Mouse (Mus musculus) kidney, postnatal 4 days (tissue): Measurements from ENCODE around the gene Adh6b.

ENCODE experiments used
- DNase-seq, 2 experiments: peaks; one replicate each; pipeline ENCODE4 v3.0.0; 2021; ENCODE audit warnings: mixed read lengths in 2 of 2

The Adh6b gene

DNA sequence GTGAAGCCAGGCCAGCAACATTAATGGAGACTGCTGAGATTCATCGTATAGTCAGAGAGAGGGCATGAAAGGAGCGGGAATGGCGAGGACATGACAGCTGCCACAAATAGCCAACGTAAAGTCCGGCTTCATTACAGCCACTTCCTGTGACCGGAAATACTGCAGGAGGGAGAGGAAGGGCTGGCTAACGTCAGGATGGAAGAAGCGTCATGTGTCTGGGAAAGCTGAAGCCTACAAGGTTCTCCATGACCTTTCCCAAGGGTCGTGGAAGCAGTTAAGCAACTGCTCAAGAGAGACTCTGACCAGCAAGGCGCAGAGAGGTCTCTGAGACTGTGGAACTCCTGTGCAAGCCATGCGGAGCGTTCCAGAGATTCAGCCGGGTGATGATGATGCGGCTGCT lies at the start of gene Adh6b:
Adh6b (plus strand) TSS at position 305 of the 400 bp plus-strand sequence.
- no peak for DNase-seq

DNA sequence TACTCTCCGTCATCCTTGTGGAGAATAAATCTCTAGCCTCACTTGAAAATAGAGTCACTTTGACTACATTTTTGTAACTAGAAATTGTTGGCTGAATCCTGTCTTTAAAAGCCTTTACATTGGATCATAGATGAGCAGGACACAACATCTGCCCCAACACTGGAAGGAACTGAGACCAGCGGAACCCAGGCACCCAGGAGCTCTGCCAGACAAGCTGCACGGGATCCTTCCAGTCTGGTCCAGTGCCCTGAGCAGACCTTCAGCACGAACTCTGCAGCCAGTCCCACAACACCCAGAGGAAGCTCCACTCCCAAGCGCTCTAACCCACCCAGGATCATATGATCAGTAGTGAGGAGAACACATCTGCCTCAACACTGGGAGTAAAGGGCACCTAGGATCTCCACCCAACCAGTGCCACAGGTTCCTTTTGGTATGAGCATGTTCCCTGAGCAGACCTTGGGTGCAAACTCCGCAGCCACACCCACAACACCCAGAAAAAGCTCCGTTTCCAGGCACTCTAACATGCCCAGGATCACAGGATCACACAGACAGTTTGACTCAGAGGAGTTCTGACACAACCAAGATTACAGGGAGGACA lies 48.2 kb upstream of the Adh6b start:
- DNase-seq: no peak

DNA sequence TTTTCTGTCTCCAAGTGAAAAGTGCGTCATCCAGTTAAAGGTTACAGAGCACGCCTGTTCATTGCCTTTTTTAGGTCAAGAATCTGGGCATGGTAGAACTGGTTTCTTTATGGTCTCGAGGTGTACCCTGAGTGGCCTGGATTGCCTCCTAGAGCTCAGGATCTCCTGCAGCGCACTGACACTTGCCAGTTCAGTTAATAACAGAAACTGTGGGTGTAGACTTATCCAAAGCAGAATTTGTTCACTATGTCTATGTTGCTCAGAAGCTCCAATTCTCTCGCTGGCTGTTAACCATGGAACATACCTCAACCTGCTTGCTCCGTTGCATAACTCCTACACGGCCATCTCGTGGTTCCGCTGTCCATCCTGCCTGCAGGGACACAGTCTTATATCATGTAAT lies 41.4 kb upstream of the Adh6b start:
- no peak for DNase-seq

DNA sequence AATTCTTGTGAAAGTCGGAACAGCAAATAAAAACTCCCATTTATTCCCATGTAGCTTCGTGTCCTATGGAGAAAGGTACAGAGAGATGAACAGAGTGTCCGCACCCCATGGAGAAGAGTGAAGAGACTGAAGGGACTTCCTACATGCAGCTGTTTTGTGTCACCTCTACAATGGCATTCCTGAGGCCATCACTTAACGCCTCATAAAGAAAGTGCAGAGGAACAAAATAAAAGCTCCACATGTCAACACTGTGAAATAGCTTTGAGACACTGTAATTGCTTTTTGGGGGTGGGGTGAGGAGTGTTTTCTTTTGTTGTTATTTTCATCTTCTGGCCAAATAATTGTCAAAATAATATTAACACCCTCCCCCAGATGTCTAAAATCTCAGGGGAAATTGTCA lies 38.9 kb upstream of the Adh6b start:
- no peak for DNase-seq

DNA sequence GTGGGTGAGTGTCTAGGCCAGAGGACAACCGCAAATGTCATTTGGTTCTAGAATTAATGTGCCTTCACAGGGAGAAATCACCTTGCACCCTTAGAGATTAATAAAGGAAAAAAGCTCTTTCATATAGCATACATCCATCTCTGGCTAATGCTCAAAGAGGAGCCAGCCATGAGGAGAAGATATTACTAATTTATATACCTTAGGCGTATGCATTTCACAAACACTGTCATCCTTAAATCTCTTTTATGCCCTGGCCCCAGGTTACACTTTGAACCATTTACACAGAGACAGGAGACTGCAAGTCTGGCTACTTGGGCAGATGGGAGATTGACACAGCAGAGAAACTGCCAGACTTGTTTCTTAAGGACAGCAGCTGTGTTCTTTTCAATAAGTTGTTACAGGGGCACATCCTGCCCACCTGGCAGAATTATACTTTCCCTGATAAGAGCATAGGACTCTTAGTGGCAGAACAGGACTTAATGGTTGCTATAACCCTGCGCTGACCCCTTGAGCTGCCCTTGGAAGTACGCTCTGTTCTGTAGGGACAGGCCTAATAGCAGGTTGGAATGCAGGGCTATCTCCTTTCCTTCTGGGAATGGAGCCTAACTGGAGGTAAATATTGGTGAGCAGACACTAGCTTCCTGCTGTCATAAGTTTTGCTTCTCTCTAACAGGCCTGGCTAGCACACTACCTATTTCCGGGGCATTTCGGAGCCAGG lies 37.6 kb upstream of the Adh6b start:
- DNase-seq: no peak

DNA sequence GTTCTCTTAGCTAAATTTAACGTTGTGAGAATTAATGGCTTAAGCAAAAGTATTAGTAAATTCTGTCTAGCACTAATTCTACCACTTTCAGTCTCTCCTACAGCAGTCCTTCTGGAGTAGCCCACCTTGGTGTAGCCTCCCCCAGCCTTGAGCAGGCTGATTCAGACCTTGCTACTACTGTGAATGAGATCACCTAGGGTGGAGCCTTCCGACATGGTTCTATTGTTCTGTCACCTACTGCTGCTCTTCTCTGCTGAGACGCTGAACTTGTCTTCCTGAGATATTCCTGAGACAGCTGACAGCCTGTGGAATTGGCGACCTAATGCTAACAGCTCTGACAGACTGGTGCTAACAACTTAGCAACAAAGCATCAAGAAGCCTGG lies 37.1 kb upstream of the Adh6b start:
- no peak for DNase-seq

DNA sequence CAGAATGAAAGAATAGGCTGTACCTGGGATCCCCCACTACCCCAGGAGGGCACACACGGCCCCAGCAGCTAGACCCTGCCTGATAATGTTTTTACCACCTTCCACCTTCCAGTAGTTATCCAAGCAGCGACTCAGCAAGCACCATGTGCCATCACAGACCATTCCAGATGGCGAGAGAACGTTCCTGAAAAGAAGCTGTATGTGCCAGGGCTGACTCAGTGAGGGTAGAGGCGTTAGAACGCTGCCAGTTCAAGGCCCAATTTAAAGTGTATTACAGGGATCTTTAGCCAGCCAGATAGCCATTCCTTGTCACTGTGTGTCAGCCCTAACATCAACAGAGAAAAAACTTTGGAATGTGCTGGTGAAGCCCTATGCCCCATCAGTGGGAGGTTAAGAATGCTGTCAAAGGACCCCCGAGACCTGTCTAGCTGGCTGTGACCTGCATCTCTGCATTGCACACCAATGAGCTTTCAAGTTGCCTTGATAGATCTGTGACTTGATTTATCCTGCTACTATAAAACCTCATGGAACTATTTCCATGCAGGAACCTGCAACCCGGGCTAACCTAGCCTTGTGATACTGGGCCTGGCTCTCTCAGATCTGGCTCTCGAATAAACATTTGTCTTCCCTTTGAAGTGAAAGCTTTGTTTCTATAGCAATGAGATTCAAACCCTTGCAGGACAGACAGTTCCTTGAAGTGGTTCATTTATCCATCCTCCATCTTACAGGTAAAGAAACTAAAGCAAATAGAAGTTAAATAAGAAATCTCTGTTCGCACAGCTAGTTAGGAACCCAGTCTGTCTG lies 35.9 kb upstream of the Adh6b start:
- DNase-seq: no peak

DNA sequence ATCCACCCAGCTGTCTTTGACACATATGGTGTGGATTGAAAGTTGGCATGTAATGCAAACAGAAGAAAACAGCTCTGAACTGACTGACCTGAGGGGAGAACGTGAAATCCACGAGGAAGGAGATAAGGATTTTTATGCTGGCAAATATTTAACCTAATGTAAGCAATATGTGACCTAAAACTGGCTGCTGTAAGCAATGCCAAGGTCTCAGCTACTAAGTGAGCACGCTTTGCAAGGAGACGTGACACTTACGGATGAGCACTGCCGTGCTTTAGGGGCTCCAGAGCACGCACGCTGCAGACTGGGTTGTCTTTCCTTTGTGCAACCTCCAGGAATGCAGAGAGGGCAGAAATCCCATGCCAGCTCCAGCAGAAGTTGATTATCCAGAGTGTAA lies 35.3 kb upstream of the Adh6b start:
- no peak for DNase-seq

DNA sequence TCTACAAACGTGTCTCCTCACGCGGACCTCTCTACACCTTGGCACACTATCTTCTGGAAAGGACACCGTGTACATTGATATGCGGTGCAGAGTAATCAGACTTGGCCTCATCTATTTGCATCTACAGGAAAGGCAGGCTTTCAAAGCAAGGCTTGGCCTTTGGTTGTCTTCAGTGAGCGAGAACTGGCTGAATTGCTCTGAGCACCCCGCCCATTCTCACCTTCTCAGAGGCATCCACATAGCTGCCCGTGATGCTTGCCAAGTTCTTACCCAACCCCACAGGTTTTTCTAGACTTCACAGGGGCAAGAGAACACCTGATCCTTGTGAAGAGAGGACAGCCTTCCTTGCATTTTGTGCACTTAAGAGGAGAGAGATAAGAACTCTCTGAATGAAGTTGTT lies 31.7 kb upstream of the Adh6b start:
- DNase-seq: no peak

DNA sequence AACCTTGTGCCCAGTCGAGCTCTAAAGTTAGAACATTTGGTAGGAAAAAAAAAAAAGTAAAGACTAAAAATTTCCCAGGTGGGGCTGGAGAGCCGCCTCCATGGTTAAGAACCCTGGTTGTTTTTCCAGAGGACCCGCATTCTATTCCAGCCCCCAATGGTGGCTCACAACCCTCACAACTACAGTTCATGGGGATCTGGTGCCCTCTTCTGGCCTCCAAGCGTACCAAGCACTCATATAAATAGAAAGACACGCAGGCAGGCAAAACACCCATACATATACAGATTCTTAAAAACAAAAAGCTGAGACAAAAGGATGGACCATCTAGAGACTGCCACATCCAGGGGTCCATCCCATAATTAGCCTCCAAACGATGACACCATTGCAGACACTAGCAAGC lies 30.6 kb upstream of the Adh6b start:
- DNase-seq: peak in 1 of 2 experiments; percentile 23

DNA sequence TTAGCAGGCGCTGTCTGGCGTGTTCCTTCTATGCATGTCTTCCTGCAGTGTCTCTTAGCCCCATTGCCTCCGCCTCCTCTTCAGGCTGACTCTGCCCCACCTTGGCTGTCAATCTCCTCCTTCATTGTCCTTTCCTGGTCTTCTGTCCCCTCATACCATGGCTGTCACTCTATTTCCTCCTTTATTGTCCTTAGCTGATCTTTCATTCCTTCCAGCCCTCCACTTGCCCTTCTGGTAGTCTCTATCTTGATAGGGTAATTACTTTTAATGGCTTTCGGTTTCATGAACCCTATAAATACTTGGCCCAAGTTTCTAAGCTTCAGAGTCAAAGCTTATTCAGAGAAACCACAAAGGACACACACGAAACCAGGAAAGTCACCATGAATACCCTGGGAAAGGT lies 28.6 kb upstream of the Adh6b start, which contains the start of gene Adh6a:
Adh6a (plus strand) TSS at position 322 of the 400 bp plus-strand sequence.
- DNase-seq: no peak

DNA sequence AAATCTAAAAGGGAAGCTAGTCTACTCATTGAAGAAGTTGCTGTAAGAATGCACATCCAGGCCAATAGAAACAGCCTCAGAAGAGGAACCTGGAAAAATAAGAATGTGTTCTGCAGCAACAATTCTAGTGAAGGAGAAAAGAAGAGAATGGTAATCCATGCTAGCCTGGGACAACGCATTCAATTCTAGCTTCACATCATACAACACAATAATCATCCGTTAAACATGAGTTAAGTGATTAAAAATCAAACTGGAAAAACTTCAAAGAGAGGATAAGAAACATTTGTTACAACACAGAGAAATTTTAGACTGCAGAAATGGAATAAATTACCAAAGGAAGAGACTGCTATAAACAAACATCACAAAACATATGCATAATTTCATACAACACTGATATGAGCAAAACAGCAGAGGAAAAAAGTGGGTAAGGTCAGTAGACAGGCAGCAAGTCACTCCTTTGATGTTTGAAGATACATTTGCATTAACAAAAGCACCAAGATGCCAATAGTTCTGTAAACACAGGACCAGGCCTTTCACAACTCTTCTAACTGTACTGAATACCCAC lies 24.6 kb upstream of the Adh6b start:
- no peak for DNase-seq

DNA sequence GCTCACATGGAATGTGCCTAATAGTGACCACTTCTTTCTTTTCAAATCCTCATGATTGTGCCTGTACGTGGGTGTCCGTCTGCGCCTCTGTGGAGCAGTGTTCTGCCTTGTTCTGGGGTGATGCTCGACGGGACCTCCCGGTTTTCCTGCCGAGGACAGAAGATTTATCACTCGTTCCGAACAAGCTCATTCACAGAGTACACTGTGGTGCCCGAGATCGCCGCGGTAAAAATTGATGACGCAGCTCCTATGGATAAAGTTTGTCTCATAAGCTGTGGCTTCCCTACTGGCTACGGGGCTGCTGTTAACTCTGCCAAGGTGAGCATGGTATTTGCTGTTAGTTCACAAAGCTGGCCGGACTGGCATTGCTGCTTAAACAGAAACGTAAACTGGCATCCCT lies 16.6 kb upstream of the Adh6b start:
- DNase-seq: no peak

DNA sequence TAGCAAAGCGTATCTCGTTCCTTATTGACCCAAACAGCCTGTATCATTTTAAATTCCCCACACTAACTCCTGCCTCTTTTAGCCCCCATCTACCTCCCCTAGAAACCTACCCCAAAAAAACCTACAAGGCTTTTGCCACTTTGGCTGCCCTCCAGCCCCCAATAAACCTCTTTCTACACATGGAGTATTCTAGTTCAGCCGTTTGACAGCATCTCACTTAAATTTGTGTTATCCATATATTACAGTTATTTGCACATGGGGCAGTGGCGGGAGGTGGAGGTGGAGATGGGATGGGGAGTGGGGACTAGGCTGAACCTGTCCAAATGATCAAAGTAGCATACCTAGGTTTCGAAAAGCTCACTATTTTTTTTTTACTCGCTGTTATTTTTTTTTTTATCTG lies 16.1 kb upstream of the Adh6b start:
- DNase-seq: no peak

DNA sequence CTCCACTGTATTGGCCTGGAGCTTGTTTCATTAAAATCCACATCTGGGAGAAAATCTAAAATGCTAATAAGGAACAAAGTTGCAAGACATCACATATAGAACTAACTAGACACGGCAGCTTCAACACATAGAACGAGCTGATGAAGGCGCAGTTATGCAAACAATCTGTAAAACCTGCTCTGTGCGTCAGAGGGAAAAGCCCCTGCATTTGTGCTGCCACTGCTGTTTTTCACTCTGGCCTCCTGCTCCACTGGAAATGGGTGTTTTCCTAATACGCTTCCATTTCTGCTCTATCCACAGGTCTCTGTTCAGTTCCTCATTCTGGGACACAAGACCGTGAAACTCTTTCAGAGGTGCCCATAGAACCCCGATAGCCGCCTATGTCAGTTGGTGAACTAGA lies 7.7 kb upstream of the Adh6b start:
- no peak for DNase-seq

DNA sequence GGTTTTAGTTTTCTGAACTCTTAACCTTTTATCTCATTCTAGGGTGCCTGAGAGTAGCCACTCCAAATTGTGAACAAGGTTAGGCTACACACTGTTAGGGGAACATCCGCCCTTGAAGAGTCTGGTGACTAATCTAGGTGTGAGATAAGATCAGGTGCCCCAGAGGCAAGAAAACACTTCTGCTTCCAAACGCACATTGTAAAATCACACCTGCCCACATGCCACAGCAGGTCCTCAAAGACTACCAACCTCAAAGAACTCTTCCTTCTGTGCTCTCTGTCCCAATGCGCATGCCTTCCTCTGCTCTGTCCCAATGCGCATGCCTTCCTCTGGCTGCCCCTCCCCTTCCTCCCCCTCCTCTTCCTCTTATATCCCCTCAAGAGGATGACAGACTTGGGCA lies 7.3 kb upstream of the Adh6b start:
- DNase-seq: no peak

DNA sequence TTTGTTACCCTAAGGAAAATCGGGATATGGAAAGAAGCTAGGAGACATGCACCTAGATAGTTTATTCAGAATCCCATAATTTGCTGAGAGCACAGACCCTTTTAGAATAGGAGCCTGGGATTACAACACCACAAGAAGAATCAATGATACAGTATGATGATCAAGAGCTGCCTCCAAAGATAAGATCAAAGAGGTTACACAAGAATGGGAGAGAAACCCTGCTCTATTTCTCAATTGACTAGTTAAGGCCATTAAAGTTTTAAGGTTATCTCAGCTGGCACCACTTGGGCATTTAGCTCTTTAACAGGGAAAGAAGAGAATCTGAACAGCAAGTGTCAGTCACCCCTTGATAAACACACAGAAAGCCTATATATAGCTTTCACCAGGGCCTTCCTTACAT lies 6.0 kb upstream of the Adh6b start:
- no peak for DNase-seq

DNA sequence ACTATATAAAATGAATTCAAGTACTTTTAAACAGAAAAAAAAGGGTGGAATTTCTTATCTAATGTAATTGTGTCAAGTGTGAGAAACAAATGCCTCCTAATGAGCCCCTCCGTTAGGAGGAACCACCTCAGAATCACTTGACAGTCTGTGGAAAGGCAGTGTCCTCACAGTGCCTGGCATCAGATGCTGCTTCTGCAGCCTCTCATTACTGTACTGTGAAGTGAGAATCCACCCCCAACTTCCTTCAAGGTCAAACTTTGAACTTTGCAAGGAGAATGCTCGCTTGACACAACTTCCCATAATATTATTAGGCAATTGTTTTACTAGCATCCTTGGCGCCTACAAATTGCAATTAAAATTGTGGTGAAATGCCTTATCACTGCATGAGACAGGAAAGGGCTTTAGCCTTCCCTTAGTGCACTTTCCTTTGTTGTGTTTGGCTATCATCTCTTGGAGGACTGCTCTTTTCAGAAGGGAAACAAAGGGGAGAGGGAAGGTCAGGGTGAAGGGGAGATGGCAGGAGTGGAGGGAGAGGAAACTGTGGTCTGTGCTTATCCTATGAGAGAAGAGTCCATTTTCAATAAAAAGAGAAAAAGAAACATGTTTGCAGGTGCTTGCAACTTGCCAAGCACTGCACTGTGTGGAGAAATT lies 5.3 kb upstream of the Adh6b start:
- DNase-seq: no peak

DNA sequence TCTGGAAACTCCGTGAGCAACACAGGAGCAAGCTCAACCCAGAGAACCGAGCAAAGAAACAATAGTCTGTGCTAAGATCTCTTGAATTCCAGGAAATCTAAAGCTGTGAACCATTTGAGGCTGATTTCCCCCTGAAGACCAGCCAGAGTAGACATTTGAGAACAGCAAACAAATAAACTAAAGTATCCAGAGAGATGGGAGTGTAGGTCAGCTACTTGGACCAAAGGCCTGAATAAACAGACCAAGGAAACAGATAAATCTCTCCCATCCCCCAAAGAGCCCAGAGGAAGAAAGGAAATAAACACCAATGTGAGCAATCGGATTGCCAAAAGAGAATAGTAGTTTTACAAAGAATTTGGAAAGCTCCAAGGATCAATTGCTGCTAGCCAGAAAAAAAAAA lies 5.5 kb downstream of the Adh6b start:
- no peak for DNase-seq

DNA sequence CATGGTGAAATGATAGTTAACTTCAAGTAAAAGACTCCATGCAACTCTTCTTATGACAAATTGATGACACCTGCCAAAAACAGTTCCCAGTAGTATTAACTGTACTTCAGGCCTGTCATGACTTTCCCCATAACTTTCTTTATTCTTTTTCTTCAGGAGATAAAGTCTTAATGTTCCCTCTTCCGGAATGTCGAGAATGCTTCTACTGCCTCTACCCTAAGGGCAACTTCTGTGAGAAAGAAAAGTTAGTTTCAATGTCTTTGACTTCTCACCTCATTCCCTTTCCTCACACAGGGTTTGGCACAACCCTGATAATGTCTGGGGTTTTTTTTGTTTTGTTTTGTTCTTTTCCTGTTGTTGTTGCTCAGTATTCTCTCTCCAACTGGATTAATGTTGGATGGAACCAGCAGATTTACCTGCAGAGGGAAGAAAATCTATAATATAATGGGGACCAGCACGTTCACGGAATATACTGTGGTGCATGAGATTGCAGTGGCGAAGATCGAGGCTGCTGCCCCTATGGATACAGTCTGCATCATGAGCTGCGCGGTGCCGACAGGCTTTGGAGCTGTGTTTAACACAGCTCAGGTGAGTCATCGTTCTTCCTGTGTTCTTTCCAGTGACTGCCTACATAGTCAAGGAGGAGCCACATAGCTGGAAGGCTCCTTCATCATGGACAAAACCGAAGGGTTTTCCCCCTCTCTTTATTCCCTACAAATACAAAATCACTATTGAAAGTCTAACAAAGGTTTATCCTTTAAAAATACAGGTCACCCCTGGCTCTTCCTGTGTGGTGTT lies 10.6 kb downstream of the Adh6b start:
- no peak for DNase-seq

DNA sequence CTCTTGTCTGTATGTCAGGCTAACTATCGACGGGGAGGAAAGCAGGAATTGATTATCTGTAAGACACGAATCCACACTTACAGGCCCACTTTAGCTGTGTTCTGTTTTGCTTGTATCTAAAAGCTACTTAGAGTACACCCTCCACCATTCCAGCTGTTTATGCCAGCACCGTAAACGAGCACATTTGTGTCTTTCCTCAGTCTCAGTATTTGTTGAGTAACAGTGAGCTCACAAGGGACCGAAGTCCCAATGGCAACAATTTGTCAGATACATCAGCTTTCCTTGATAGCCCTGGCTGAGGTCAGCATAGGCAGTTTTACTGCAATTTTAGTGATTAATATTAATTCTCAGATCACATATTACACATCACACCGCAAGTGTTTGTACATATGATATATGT lies 17.3 kb downstream of the Adh6b start:
- DNase-seq: no peak

DNA sequence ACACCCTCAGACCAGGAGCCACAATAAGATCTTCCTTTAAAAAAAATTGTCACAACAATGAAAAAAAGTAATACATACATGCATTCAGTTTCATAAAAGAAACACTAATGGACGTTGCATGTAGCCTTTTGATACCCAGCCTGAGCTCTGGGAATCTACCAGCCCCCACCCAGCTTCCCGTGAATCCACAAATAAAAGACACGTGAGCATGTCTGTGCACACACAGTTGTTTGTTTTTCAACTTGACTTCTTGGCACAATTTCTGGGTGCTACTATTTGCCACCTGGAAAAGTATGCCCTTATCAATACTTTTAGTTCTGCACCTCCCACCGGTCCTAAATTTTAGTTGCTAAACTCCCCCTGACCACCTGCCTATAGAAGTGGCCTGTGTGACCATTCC lies 19.1 kb downstream of the Adh6b start:
- DNase-seq: no peak
